Mouse (Mus musculus) liver, embryonic 11.5 days (tissue): ENCODE measurements around the gene Alox5ap. TPM values are rescaled to one million over a fixed set of nuclear protein-coding genes. Genes with fewer than 3 reads are reported as not detected.
A peak's percentile ranks its signal among the peaks of the same experiment; 100 is the strongest.

Experiments
- ATAC-seq: fragments of 200-750 bp; cut with Nextera tagmentation; replicated peaks from 2 replicates; pipeline ENCODE4 v1.8.0; 2017; ENCODE audit warnings: moderate number of reproducible peaks, mild to moderate bottlenecking, moderate TSS enrichment, moderate library complexity; ENCODE audit not compliant: low FRiP score
- DNase-seq: peaks from one replicate; pipeline ENCODE4 v3.0.0-alpha.2; 2017; ENCODE audit warnings: low spot score
- H3K27ac ChIP-seq: fragments of 300-500 bp; sonication (generic); 2 replicates; pipeline ENCODE4 v1.5.1; 2014; ENCODE audit warnings: mild to moderate bottlenecking, low read depth, low read length, control low read depth
- H3K27me3 ChIP-seq: fragments of 300-500 bp; sonication (generic); replicated peaks from 2 replicates; pipeline ENCODE4 v1.6.1; 2014; ENCODE audit warnings: low read length, mixed read lengths; ENCODE audit not compliant: control insufficient read depth, insufficient read depth
- H3K36me3 ChIP-seq: fragments of 300-500 bp; sonication (generic); 2 replicates; pipeline ENCODE4 v1.6.1; 2014; ENCODE audit warnings: mild to moderate bottlenecking, low read length, moderate library complexity, mixed read lengths; ENCODE audit not compliant: control insufficient read depth, insufficient read depth
- H3K4me1 ChIP-seq: fragments of 300-500 bp; sonication (generic); replicated peaks from 2 replicates; pipeline ENCODE4 v1.6.1; 2014; ENCODE audit warnings: low read length, mixed read lengths; ENCODE audit not compliant: control insufficient read depth, insufficient read depth
- H3K4me2 ChIP-seq: fragments of 300-500 bp; sonication (generic); 2 replicates; pipeline ENCODE4 v1.6.1; 2014; ENCODE audit warnings: mild to moderate bottlenecking, control low read depth, moderate library complexity
- H3K4me3 ChIP-seq: fragments of 300-500 bp; sonication (generic); 2 replicates; pipeline ENCODE4 v1.5.1; 2014; ENCODE audit warnings: low read depth, low read length, control low read depth
- H3K9ac ChIP-seq: fragments of 300-500 bp; sonication (generic); 2 replicates; pipeline ENCODE4 v1.6.1; 2014; ENCODE audit warnings: low read depth, low read length, control low read depth
- H3K9me3 ChIP-seq: fragments of 300-500 bp; sonication (generic); 2 replicates; pipeline ENCODE4 v1.6.1; 2016; ENCODE audit warnings: low read length, inconsistent platforms, mixed read lengths; ENCODE audit not compliant: control insufficient read depth
- WGBS: fragments of 180-500 bp; shearing (Covaris S2); extraction: QIAGEN DNeasy Blood & Tissue Kit; methylation state at CpG from one replicate; pipeline ENCODE4 v1.1.7; 2014; 5-methylcytosine and 5-hydroxymethylcytosine counted together
- polyA plus RNA-seq: library from polyadenylated mRNA; unstranded; fragments of >200 nt; fragmentation: Nextera tagmentation; extraction: Ambion mirVana; gene quantifications from 2 replicates; pipeline ENCODE4 v1.2.1, GENCODE M21; 2014

Gene Alox5ap
- polyA plus RNA-seq, 1 experiment from 2014 or later: 24.4 TPM

GRCm38 (mm10) chr5:149329098-149329887 lies 64.7 kb downstream of the Alox5ap start:
- Histone ChIP-seq H3K4me1 (peaks cover 10% of the 10 kb centered on the region), H3K36me3 (no peaks in the 10 kb centered on the region), H3K4me2 (no peak overlapping the region), H3K27me3 (no peaks in the 10 kb centered on the region), H3K9ac (no peak overlapping the region), H3K4me3 (no peak overlapping the region), H3K27ac (no peak overlapping the region), H3K9me3 (no peaks in the 10 kb centered on the region)
- DNase-seq (no peak), ATAC-seq (no peak)
- 68% methylated on average over 12 of the region's 12 CpGs for WGBS

- no peak for ATAC-seq
- H3K27ac ChIP-seq: no peak overlapping the region
- no peaks in the 10 kb centered on the region for H3K9me3 ChIP-seq
Observed at GRCm38 (mm10) chr5:149330601-149331000, 66.0 kb downstream of the Alox5ap start.

GRCm38 (mm10) chr5:149331407-149332143 lies 67.0 kb downstream of the Alox5ap start:
- H3K36me3 ChIP-seq: no peaks in the 10 kb centered on the region
- DNase-seq (no peak), ATAC-seq (no peak)
- H3K9ac ChIP-seq: no peak overlapping the region
- no peaks in the 10 kb centered on the region for H3K27me3 ChIP-seq
- H3K4me3 ChIP-seq: no peak overlapping the region
- H3K4me2 ChIP-seq: no peak overlapping the region
- peaks cover 8% of the 10 kb centered on the region for H3K4me1 ChIP-seq
- H3K27ac ChIP-seq: peak overlapping the region; percentile 11; the same call in 1 of the 2 replicates
- H3K9me3 ChIP-seq: no peaks in the 10 kb centered on the region
- WGBS: 60% methylated on average over 10 of the region's 10 CpGs

More at GRCm38 (mm10) chr5:149330601-149331000, 66.0 kb downstream of the Alox5ap start:
- Histone ChIP-seq H3K9ac (no peak overlapping the region), H3K4me2 (no peak overlapping the region), H3K4me3 (no peak overlapping the region), H3K4me1 (peaks cover 8% of the 10 kb centered on the region), H3K36me3 (no peaks in the 10 kb centered on the region), H3K27me3 (no peaks in the 10 kb centered on the region)
- DNase-seq: no peak
- WGBS: 25% methylated on average over 1 of the region's 1 CpGs

- H3K36me3 ChIP-seq: no peaks in the 10 kb centered on the region
- H3K4me1 ChIP-seq: peaks cover 8% of the 10 kb centered on the region
- 61% methylated on average over 4 of the region's 4 CpGs for WGBS
- H3K4me2 ChIP-seq: no peak overlapping the region
- peak; percentile 71 for ATAC-seq
- no peak overlapping the region for H3K27ac ChIP-seq
- H3K4me3 ChIP-seq: no peak overlapping the region
- H3K9me3 ChIP-seq: no peaks in the 10 kb centered on the region
- H3K9ac ChIP-seq: no peak overlapping the region
- DNase-seq: no peak
- no peaks in the 10 kb centered on the region for H3K27me3 ChIP-seq
Observed at GRCm38 (mm10) chr5:149332787-149333186, 68.2 kb downstream of the Alox5ap start.

GRCm38 (mm10) chr5:149333941-149334698 lies 69.6 kb downstream of the Alox5ap start:
- DNase-seq (no peak), ATAC-seq (no peak)
- no peak overlapping the region for H3K9ac ChIP-seq
- no peak overlapping the region for H3K4me2 ChIP-seq
- no peak overlapping the region for H3K4me3 ChIP-seq
- WGBS: 83% methylated on average over 8 of the region's 8 CpGs
- H3K27me3 ChIP-seq: no peaks in the 10 kb centered on the region
- no peaks in the 10 kb centered on the region for H3K9me3 ChIP-seq
- H3K4me1 ChIP-seq: peaks cover 8% of the 10 kb centered on the region
- H3K27ac ChIP-seq: no peak overlapping the region
- H3K36me3 ChIP-seq: no peaks in the 10 kb centered on the region

- no peaks in the 10 kb centered on the region for H3K36me3 ChIP-seq
- H3K27me3 ChIP-seq: no peaks in the 10 kb centered on the region
- H3K27ac ChIP-seq: no peak overlapping the region
- ATAC-seq (no peak), DNase-seq (no peak)
- peaks cover 8% of the 10 kb centered on the region for H3K4me1 ChIP-seq
- H3K9ac ChIP-seq: no peak overlapping the region
- 89% methylated on average over 12 of the region's 12 CpGs for WGBS
- H3K4me2 ChIP-seq: no peak overlapping the region
- no peak overlapping the region for H3K4me3 ChIP-seq
- H3K9me3 ChIP-seq: no peaks in the 10 kb centered on the region
Observed at GRCm38 (mm10) chr5:149335009-149335408, 70.4 kb downstream of the Alox5ap start.

- Histone ChIP-seq H3K27ac (no peak overlapping the region), H3K4me2 (no peak overlapping the region), H3K27me3 (no peaks in the 10 kb centered on the region), H3K9ac (no peak overlapping the region), H3K4me1 (peaks cover 8% of the 10 kb centered on the region), H3K4me3 (no peak overlapping the region), H3K9me3 (no peaks in the 10 kb centered on the region), H3K36me3 (no peaks in the 10 kb centered on the region)
- 45% methylated on average over 21 of the region's 21 CpGs for WGBS
- DNase-seq (peak; percentile 82), ATAC-seq (peak; percentile 60)
Observed at GRCm38 (mm10) chr5:149335563-149336238, 71.1 kb downstream of the Alox5ap start.

- peaks cover 4% of the 10 kb centered on the region for H3K4me1 ChIP-seq
- no peak overlapping the region for H3K4me3 ChIP-seq
- H3K4me2 ChIP-seq: no peak overlapping the region
- no peaks in the 10 kb centered on the region for H3K27me3 ChIP-seq
- no peaks in the 10 kb centered on the region for H3K36me3 ChIP-seq
- WGBS: 86% methylated on average over 10 of the region's 10 CpGs
- no peak overlapping the region for H3K27ac ChIP-seq
- no peak for ATAC-seq
- H3K9ac ChIP-seq: no peak overlapping the region
- H3K9me3 ChIP-seq: no peaks in the 10 kb centered on the region
- no peak for DNase-seq
Observed at GRCm38 (mm10) chr5:149337148-149337547, 72.6 kb downstream of the Alox5ap start.
